ENCODE assay signal across 8 mouse cellular contexts in the genomic region with DNA sequence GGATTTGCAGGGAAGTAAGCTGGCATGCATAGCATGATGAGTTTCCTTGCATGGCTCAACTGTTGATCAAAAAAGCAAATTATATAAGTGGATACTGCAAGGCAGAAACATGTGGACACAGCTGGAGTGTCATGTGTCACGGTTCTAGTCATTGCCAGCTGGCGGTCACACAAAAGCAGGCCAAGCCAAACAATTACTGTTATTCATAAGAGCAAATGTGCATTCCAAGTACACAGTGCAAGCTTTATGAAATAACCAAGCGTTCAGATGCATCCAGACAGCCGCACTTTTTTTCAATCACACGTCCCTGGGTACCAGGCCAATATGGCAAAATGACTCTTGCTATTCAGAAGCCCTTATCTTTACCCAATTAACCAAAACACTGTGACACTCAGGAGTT.
DNase-seq lines count a peak whose midpoint lies in the region; ATAC-seq lines count a peak whose summit lies in the region.

No protein-coding gene starts in this region.

- no peaks in the 10 kb centered on the region for H3K36me3 ChIP-seq in kidney, embryonic 14.5 days (ENCODE audit: control insufficient read depth, insufficient read depth, low read length)
- H3K36me3 ChIP-seq in embryonic facial prominence, embryonic 11.5 days (replicated peaks; ENCODE audit: control insufficient read depth, insufficient read depth, low read depth, low read length) = no peaks in the 10 kb centered on the region
- no peaks in the 10 kb centered on the region for H3K36me3 ChIP-seq in midbrain, embryonic 13.5 days

- no peak overlapping the region for H3K4me3 ChIP-seq in kidney, embryonic 14.5 days (ENCODE audit: low read length)
- no peak overlapping the region for H3K4me3 ChIP-seq in embryonic facial prominence, embryonic 11.5 days (ENCODE audit: low read depth, low read length)
- no peak overlapping the region for H3K4me3 ChIP-seq in midbrain, embryonic 13.5 days (replicated peaks)

- 72% methylated on average over 5 of the region's 5 CpGs for WGBS in kidney, embryonic 14.5 days
- WGBS in embryonic facial prominence, embryonic 11.5 days = 57% methylated on average over 5 of the region's 5 CpGs
- WGBS in midbrain, embryonic 13.5 days = 45% methylated on average over 5 of the region's 5 CpGs

- no peaks in the 10 kb centered on the region for H3K9me3 ChIP-seq in kidney, embryonic 14.5 days (ENCODE audit: control insufficient read depth, low read length)
- H3K9me3 ChIP-seq in embryonic facial prominence, embryonic 11.5 days (replicated peaks; ENCODE audit: control insufficient read depth, low read length) = no peaks in the 10 kb centered on the region
- no peaks in the 10 kb centered on the region for H3K9me3 ChIP-seq in midbrain, embryonic 13.5 days

- no peak for ATAC-seq in kidney, embryonic 14.5 days (ENCODE audit: low FRiP score, low TSS enrichment)
- no peak for ATAC-seq in embryonic facial prominence, embryonic 11.5 days (replicated peaks; ENCODE audit: insufficient number of reproducible peaks, low FRiP score, low TSS enrichment, low read depth)
- ATAC-seq in midbrain, embryonic 13.5 days = no peak

- H3K27ac ChIP-seq in kidney, embryonic 14.5 days (ENCODE audit: low read depth, low read length) = no peak overlapping the region
- no peak overlapping the region for H3K27ac ChIP-seq in embryonic facial prominence, embryonic 11.5 days (replicated peaks; ENCODE audit: low read depth, low read length)
- H3K27ac ChIP-seq in midbrain, embryonic 13.5 days = no peak overlapping the region

- H3K27me3 ChIP-seq in kidney, embryonic 14.5 days (ENCODE audit: control insufficient read depth, insufficient read depth, low read length) = no peaks in the 10 kb centered on the region
- no peaks in the 10 kb centered on the region for H3K27me3 ChIP-seq in embryonic facial prominence, embryonic 11.5 days (ENCODE audit: control insufficient read depth, insufficient read depth, low read length)
- H3K27me3 ChIP-seq in midbrain, embryonic 13.5 days = no peaks in the 10 kb centered on the region

- peak; percentile 50 for DNase-seq in kidney, adult 11 months
- DNase-seq in embryonic facial prominence, embryonic 11.5 days (ENCODE audit: low spot score) = peak; percentile 46
- peak; percentile 82 for DNase-seq in heart, adult 8-10 months (ENCODE audit: low spot score)
- peak; percentile 52 for DNase-seq in layer of hippocampus, adult 9-11 months
- DNase-seq in telencephalon, adult 2 months (ENCODE audit: low read depth, low spot score) = peak; percentile 36
- DNase-seq in B cell, adult 2 months = no peak

- H3K4me2 ChIP-seq in kidney, embryonic 14.5 days (replicated peaks; ENCODE audit: low read depth, low read length) = no peak overlapping the region
- no peak overlapping the region for H3K4me2 ChIP-seq in embryonic facial prominence, embryonic 11.5 days (ENCODE audit: low read depth, low read length)
- no peak overlapping the region for H3K4me2 ChIP-seq in midbrain, embryonic 13.5 days (replicated peaks)

- H3K4me1 ChIP-seq in kidney, embryonic 14.5 days (ENCODE audit: control insufficient read depth, insufficient read depth, low read length) = no peaks in the 10 kb centered on the region
- no peaks in the 10 kb centered on the region for H3K4me1 ChIP-seq in embryonic facial prominence, embryonic 11.5 days (ENCODE audit: control insufficient read depth, insufficient read depth, low read length)
- 0 out of 2 replicates have a peak, but pooled peaks cover 6% of the 10 kb centered on the region for H3K4me1 ChIP-seq in midbrain, embryonic 13.5 days (replicated peaks)

- no peak overlapping the region for H3K9ac ChIP-seq in kidney, embryonic 14.5 days (ENCODE audit: low read depth, low read length)
- H3K9ac ChIP-seq in embryonic facial prominence, embryonic 11.5 days (replicated peaks; ENCODE audit: low read length) = no peak overlapping the region
- H3K9ac ChIP-seq in midbrain, embryonic 13.5 days (replicated peaks) = no peak overlapping the region

Comparison
In these comparisons a context has a peak if more than half of its experiments do, and no peak if none do; other contexts are left out.
1. DNase-seq: peak in kidney, adult 11 months (single experiment), embryonic facial prominence, embryonic 11.5 days (single experiment), heart, adult 8-10 months (single experiment), layer of hippocampus, adult 9-11 months (single experiment) and telencephalon, adult 2 months (single experiment); none in B cell, adult 2 months (0 of 2).